Mouse (Mus musculus): Measurements from ENCODE around the gene Ccdc159. TPM values are rescaled to one million over a fixed set of nuclear protein-coding genes. Genes with fewer than 3 reads are reported as not detected.

Ccdc159 gene
- total RNA-seq, 1 experiment, result 1.9 TPM

- in situ Hi-C loops (cut with MboI; ENCODE audit: low sequenced_read_pairs in 2 of 2, unreplicated experiment in 2 of 2), result no loop called here
- DNase-seq (ENCODE audit: low read depth, low spot score), result no peak
- Histone ChIP-seq H3K36me3 (ENCODE audit: control insufficient read depth, insufficient read depth, low read length, poor library complexity, severe bottlenecking) (no peaks in the 10 kb centered on the region), H3K4me3 (ENCODE audit: insufficient read depth in 1 of 2, low read depth in 1 of 2, low read length in 2 of 2, poor library complexity in 1 of 2, severe bottlenecking in 1 of 2) (no peak overlapping the region), H3K4me1 (ENCODE audit: control insufficient read depth in 2 of 2, insufficient read depth in 2 of 2, low read length in 2 of 2, poor library complexity in 1 of 2) (peaks cover 0 to 1% of the 10 kb centered on the region in 2 experiments; a peak in 1 of 4 replicates), H3K9ac (ENCODE audit: insufficient read depth, low read depth, low read length, poor library complexity, severe bottlenecking) (no peak overlapping the region), H3K9me3 (ENCODE audit: control insufficient read depth, insufficient read depth, low read depth, low read length) (no peaks in the 10 kb centered on the region), H3K27ac (ENCODE audit: insufficient read depth, low read depth, low read length, poor library complexity, severe bottlenecking) (no peak overlapping the region)
- no peak for TF ChIP-seq CHD2 (IDR thresholded peaks at IDR 0.05; ENCODE audit: low read depth, low read length)
- TF ChIP-seq MAFK (IDR thresholded peaks at IDR 0.05; ENCODE audit: insufficient read depth, low read depth, low read length), result no peak
- TF ChIP-seq ZNF384 (IDR thresholded peaks at IDR 0.05; ENCODE audit: low read depth, low read length), result no peak
- TF ChIP-seq ZC3H11A (IDR thresholded peaks at IDR 0.05; ENCODE audit: borderline replicate concordance, low read depth, low read length), result no peak
- TF ChIP-seq HCFC1 (IDR thresholded peaks at IDR 0.05; ENCODE audit: borderline replicate concordance, insufficient read depth, low read length), result no peak
Measured at GRCm38 (mm10) chr9:21908216-21908615, 19.1 kb upstream of the Ccdc159 start.

DNA sequence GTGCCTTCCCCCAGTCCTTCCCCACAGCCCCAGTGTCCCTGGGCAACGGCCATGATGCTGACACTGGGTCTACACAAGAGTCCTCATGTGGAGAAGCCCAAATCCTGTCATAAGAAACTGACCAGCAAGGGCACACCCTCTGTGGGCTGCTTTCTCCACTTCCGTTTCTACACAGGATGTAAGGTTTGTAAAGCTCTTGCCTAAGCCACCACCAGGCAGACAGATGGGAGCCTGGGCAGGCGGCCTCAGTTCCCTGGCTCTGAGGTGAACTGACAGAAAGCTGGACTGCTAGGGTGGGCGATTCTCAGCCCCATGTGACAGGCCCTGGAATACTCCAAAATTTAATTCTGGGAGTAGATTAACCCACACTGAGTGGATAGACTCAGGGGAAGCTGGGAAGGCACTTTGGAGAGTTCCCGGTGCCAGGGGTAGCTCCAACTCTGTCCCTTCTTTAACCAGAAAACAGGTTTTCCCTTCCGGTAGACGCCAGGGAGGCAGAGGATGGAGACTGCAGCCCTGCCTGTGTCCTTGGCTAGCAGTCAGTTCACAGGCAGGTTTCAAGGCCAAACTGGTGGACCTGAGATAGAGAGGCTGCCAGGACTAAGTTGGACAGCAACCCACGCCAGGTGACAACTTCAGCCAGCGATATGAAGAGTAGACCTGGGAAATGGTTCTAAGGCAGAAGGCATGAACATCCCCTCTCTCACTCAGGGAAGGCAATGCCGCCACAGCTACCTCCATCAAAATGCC is 17.6 kb upstream of the Ccdc159 start:
- no peak for TF ChIP-seq MAFK (IDR thresholded peaks at IDR 0.05; ENCODE audit: insufficient read depth, low read depth, low read length)
- no peak for TF ChIP-seq ZNF384 (IDR thresholded peaks at IDR 0.05; ENCODE audit: low read depth, low read length)
- no peak for TF ChIP-seq HCFC1 (IDR thresholded peaks at IDR 0.05; ENCODE audit: borderline replicate concordance, insufficient read depth, low read length)
- no peak overlapping the region for H3K27ac ChIP-seq (ENCODE audit: insufficient read depth, low read depth, low read length, poor library complexity, severe bottlenecking)
- no peaks in the 10 kb centered on the region for H3K9me3 ChIP-seq (ENCODE audit: control insufficient read depth, insufficient read depth, low read depth, low read length)
- H3K4me3 ChIP-seq (ENCODE audit: insufficient read depth in 1 of 2, low read depth in 1 of 2, low read length in 2 of 2, poor library complexity in 1 of 2, severe bottlenecking in 1 of 2), result no peak overlapping the region
- no peaks in the 10 kb centered on the region for H3K36me3 ChIP-seq (ENCODE audit: control insufficient read depth, insufficient read depth, low read length, poor library complexity, severe bottlenecking)
- DNase-seq (ENCODE audit: low read depth, low spot score), result no peak
- in situ Hi-C loops (cut with MboI; ENCODE audit: low sequenced_read_pairs in 2 of 2, unreplicated experiment in 2 of 2), result no loop called here
- H3K9ac ChIP-seq (ENCODE audit: insufficient read depth, low read depth, low read length, poor library complexity, severe bottlenecking), result no peak overlapping the region
- H3K4me1 ChIP-seq (ENCODE audit: control insufficient read depth in 2 of 2, insufficient read depth in 2 of 2, low read length in 2 of 2, poor library complexity in 1 of 2), result no peaks in the 10 kb centered on the region

DNA sequence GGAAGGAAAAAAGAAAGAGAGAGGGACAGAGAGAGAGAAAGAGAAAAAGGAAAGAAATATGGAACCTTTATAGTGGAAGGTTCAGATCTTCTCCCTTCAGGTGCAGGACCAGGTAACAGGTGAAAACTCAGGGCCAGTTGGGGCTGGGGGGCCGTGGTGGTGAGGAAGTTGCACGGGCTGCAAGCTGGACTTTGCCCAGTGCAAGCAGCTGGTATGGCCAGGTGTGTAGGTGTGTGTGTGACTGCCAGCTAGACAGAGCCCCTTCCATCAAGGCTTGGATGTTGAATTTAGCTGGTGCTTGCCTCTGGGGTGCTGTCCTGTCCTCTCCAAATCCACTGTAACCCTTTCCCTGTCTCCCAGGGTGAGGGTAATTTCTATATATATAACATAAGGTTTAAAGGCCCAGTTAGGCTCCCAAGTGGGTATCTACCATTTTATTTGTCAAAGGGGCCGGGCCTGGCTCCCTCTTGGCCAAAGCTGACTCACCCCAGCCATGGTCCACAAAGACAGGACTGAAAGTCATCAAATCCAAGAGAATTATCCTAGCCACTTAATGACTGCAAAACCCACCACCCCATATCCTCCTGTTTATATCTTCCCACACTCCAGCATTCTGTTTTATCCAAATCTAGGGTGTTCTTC is 10.3 kb upstream of the Ccdc159 start:
- in situ Hi-C loops (cut with MboI; ENCODE audit: low sequenced_read_pairs in 2 of 2, unreplicated experiment in 2 of 2), result no loop called here
- Histone ChIP-seq H3K9ac (ENCODE audit: insufficient read depth, low read depth, low read length, poor library complexity, severe bottlenecking) (no peak overlapping the region), H3K36me3 (ENCODE audit: control insufficient read depth, insufficient read depth, low read length, poor library complexity, severe bottlenecking) (peaks cover 5% of the 10 kb centered on the region; the same call in 1 of the 2 replicates), H3K27ac (ENCODE audit: insufficient read depth, low read depth, low read length, poor library complexity, severe bottlenecking) (no peak overlapping the region), H3K9me3 (ENCODE audit: control insufficient read depth, insufficient read depth, low read depth, low read length) (no peaks in the 10 kb centered on the region), H3K4me3 (ENCODE audit: insufficient read depth in 1 of 2, low read depth in 1 of 2, low read length in 2 of 2, poor library complexity in 1 of 2, severe bottlenecking in 1 of 2) (peak overlapping the region; percentile 69 to 94; a peak in 3 of 4 replicates), H3K4me1 (ENCODE audit: control insufficient read depth in 2 of 2, insufficient read depth in 2 of 2, low read length in 2 of 2, poor library complexity in 1 of 2) (no peaks in the 10 kb centered on the region; a peak in 1 of 4 replicates)
- no peak for DNase-seq (ENCODE audit: low read depth, low spot score)
- TF ChIP-seq HCFC1 (IDR thresholded peaks at IDR 0.05; ENCODE audit: borderline replicate concordance, insufficient read depth, low read length), result no peak
- TF ChIP-seq MAFK (IDR thresholded peaks at IDR 0.05; ENCODE audit: insufficient read depth, low read depth, low read length), result no peak
- TF ChIP-seq CHD2 (IDR thresholded peaks at IDR 0.05; ENCODE audit: low read depth, low read length), result no peak
- TF ChIP-seq ZC3H11A (IDR thresholded peaks at IDR 0.05; ENCODE audit: borderline replicate concordance, low read depth, low read length), result no peak
- no peak for TF ChIP-seq ZNF384 (IDR thresholded peaks at IDR 0.05; ENCODE audit: low read depth, low read length)

- H3K9ac ChIP-seq (ENCODE audit: insufficient read depth, low read depth, low read length, poor library complexity, severe bottlenecking), result peak overlapping the region; percentile 56
- H3K4me1 ChIP-seq (ENCODE audit: control insufficient read depth in 2 of 2, insufficient read depth in 2 of 2, low read length in 2 of 2, poor library complexity in 1 of 2), result no peaks in the 10 kb centered on the region; a peak in 1 of 4 replicates
- TF ChIP-seq ZC3H11A (IDR thresholded peaks at IDR 0.05; ENCODE audit: borderline replicate concordance, low read depth, low read length) (no peak), ZNF384 (IDR thresholded peaks at IDR 0.05; ENCODE audit: low read depth, low read length) (no peak), HCFC1 (IDR thresholded peaks at IDR 0.05; ENCODE audit: borderline replicate concordance, insufficient read depth, low read length) (no peak), MAFK (IDR thresholded peaks at IDR 0.05; ENCODE audit: insufficient read depth, low read depth, low read length) (no peak), CHD2 (IDR thresholded peaks at IDR 0.05; ENCODE audit: low read depth, low read length) (no peak)
- peak overlapping the region; percentile 69 to 94 for H3K4me3 ChIP-seq (ENCODE audit: insufficient read depth in 1 of 2, low read depth in 1 of 2, low read length in 2 of 2, poor library complexity in 1 of 2, severe bottlenecking in 1 of 2)
- peaks cover 8% of the 10 kb centered on the region; the same call in 1 of the 2 replicates for H3K36me3 ChIP-seq (ENCODE audit: control insufficient read depth, insufficient read depth, low read length, poor library complexity, severe bottlenecking)
- no peak for DNase-seq (ENCODE audit: low read depth, low spot score)
- in situ Hi-C loops (cut with MboI; ENCODE audit: low sequenced_read_pairs in 2 of 2, unreplicated experiment in 2 of 2), result no loop called here
- H3K27ac ChIP-seq (ENCODE audit: insufficient read depth, low read depth, low read length, poor library complexity, severe bottlenecking), result no peak overlapping the region
- no peaks in the 10 kb centered on the region for H3K9me3 ChIP-seq (ENCODE audit: control insufficient read depth, insufficient read depth, low read depth, low read length)
Measured at GRCm38 (mm10) chr9:21917493-21918034, 9.7 kb upstream of the Ccdc159 start.
